Mouse (Mus musculus) skeletal muscle tissue, adult 2 months (tissue): ENCODE data around the gene Ap4s1.

ENCODE experiments used
- DNase-seq: peaks from one replicate; pipeline ENCODE4 v3.0.0-alpha.2; 2012; ENCODE audit warnings: low read depth, low spot score

Ap4s1 gene

DNA sequence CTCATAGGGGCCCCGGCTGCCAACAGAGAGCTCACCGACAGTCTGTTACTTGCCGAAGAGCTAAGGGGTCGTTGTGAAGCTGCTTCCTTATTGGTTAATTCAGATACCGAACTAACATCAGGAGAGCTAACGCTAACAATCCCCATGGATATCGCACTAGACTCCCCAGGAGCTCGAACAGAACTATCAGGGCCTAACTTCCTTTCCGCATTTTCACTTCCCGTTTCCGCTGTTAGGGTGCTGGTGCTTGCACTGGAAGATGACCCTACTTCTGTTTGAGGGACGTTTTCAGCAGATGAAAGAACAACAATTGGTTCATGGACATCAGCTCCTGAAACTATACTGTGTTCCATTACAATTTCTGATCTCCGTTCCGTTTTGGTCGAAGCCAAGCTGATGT is 77.9 kb downstream of the Ap4s1 start:
- DNase-seq: no peak

GRCm38 (mm10) chr12:51784842-51785241 is 94.0 kb downstream of the Ap4s1 start:
- no peak for DNase-seq
